Mouse (Mus musculus) olfactory bulb, adult 2 months (tissue): ENCODE measurements around the gene Polr2a.

Experiments
- CTCF ChIP-seq: fragments of 200-500 bp; IDR thresholded peaks from 2 replicates; pipeline ENCODE4 v1.5.1; 2012; ENCODE audit warnings: low read depth, mild to moderate bottlenecking, low read length, moderate library complexity; ENCODE audit not compliant: insufficient read depth
- POLR2A ChIP-seq: fragments of 200-500 bp; IDR thresholded peaks from 2 replicates; pipeline ENCODE4 v1.6.1; 2012; ENCODE audit warnings: mild to moderate bottlenecking, low read depth, low read length, moderate library complexity; ENCODE audit not compliant: insufficient read depth

GRCm38 (mm10) chr11:69706775-69707479 is 51.5 kb downstream of the Polr2a start:
- TF ChIP-seq CTCF (no peak), POLR2A (no peak)
